Mouse (Mus musculus): ENCODE measurements around the gene Slpi. TPM values are rescaled to one million over a fixed set of nuclear protein-coding genes. Genes with fewer than 3 reads are reported as not detected.

The Slpi gene
- polyA plus RNA-seq, 1 experiment = 2.1 TPM

- H3K4me1 ChIP-seq (ENCODE audit: control insufficient read depth, insufficient read depth, low read length) = no peaks in the 10 kb centered on the region
- no peak within 1 kb of the TSS for H3K4me3 ChIP-seq (ENCODE audit: insufficient read depth, low read length)
- TF ChIP-seq POLR2A (IDR thresholded peaks at IDR 0.05; ENCODE audit: borderline replicate concordance, low read depth, low read length) (no peak), CTCF (IDR thresholded peaks at IDR 0.05; ENCODE audit: low read depth, low read length) (no peak)
- H3K27ac ChIP-seq (ENCODE audit: insufficient read depth, low read depth, low read length) = no peak within 1 kb of the TSS
Observed at GRCm38 (mm10) chr2:164405060-164405459, 16.2 kb upstream of the Slpi start, which contains the start of gene Matn4. Gene Matn4, minus strand, starts transcription at chr2:164405160.

DNA sequence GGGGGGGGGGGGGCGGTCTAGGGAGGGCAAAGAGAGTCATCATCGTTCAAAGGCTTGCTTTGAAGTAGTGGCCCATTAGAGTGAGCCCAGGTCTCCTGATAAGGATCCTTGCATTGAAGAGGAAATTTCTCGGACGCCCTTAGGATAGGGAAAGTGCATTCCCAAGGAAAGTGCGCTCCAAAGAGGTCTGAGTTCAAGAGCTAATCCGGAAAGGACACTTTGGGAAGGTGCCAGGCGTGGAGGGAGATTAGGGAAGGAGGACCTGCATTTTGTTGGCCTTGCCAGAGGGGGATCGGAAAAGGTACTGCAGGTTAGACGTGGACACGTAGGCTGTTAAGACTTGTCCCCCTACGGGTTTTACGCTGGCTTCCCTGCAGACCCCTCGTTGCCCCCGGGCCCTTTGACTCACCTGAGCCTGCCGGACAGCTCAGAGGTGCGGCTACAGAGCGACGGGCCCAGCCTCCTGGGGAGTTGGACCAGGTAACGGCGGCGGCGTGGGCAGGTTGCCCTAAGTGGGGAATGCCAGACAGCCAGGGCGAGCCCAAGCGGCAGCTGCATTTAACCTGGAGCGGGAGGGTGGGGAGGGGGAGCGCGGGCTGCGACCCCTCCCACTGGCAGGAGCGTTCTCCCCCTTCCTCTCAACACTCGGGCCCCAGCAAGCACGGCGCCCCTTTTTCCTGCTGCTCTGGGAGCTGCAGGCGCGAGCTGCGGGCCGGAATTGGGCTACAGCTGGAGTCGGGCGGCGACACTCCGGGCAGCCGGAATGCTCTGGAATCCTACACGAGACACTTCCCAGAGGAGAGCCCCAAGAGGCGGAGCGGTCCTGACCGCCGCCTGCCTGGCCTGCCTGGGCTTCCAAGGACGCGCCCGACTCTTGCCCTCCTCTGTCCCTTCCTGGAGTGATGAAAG, 15.4 kb upstream of the Slpi start:
- TF ChIP-seq POLR2A (IDR thresholded peaks at IDR 0.05; ENCODE audit: borderline replicate concordance, low read depth, low read length) (no peak), CTCF (IDR thresholded peaks at IDR 0.05; ENCODE audit: low read depth, low read length) (no peak)
- H3K4me1 ChIP-seq (ENCODE audit: control insufficient read depth, insufficient read depth, low read length) = no peaks in the 10 kb centered on the region
- no peak overlapping the region for H3K4me3 ChIP-seq (ENCODE audit: insufficient read depth, low read length)
- no peak overlapping the region for H3K27ac ChIP-seq (ENCODE audit: insufficient read depth, low read depth, low read length)

GRCm38 (mm10) chr2:164403396-164404081, 14.6 kb upstream of the Slpi start:
- Histone ChIP-seq H3K27ac (ENCODE audit: insufficient read depth, low read depth, low read length) (no peak overlapping the region), H3K4me1 (ENCODE audit: control insufficient read depth, insufficient read depth, low read length) (no peaks in the 10 kb centered on the region), H3K4me3 (ENCODE audit: insufficient read depth, low read length) (no peak overlapping the region)
- TF ChIP-seq CTCF (IDR thresholded peaks at IDR 0.05; ENCODE audit: low read depth, low read length) (no peak), POLR2A (IDR thresholded peaks at IDR 0.05; ENCODE audit: borderline replicate concordance, low read depth, low read length) (no peak)

DNA sequence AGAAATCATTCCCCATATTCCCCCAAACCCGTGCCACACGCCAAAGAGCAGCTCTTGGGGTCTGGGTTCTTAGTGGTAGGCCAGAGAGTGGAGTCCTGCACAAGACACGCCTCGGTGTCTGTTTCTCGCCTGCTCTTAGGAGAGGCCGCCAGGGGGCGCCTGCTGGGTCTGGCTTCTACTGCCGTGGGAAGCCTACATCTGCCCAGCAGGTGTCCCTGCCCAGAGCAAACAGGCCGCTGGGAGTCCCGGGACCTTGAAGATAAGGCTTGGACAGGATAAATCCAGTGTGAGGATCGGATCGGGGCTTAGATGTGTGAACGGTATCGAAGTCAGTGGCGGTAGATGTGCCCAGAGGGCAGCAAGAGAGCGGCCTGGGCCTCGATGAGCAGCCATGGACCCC, 14.0 kb upstream of the Slpi start, which contains the start of gene Rbpjl:
Rbpjl (plus strand) TSS at position 236 of the 400 bp plus-strand sequence.
- TF ChIP-seq POLR2A (IDR thresholded peaks at IDR 0.05; ENCODE audit: borderline replicate concordance, low read depth, low read length) = no peak
- peak; percentile 91 for TF ChIP-seq CTCF (IDR thresholded peaks at IDR 0.05; ENCODE audit: low read depth, low read length)

GRCm38 (mm10) chr2:164396911-164397310, 8.0 kb upstream of the Slpi start:
- H3K4me3 ChIP-seq (ENCODE audit: insufficient read depth, low read length) = no peak overlapping the region
- no peak overlapping the region for H3K27ac ChIP-seq (ENCODE audit: insufficient read depth, low read depth, low read length)
- H3K4me1 ChIP-seq (ENCODE audit: control insufficient read depth, insufficient read depth, low read length) = no peaks in the 10 kb centered on the region
- no peak for TF ChIP-seq POLR2A (IDR thresholded peaks at IDR 0.05; ENCODE audit: borderline replicate concordance, low read depth, low read length)
- no peak for TF ChIP-seq CTCF (IDR thresholded peaks at IDR 0.05; ENCODE audit: low read depth, low read length)

More for the DNA sequence above, 14.0 kb upstream of the Slpi start, which contains the start of gene Rbpjl:
- H3K27ac ChIP-seq (ENCODE audit: insufficient read depth, low read depth, low read length) = no peak within 1 kb of the TSS
- H3K4me3 ChIP-seq (ENCODE audit: insufficient read depth, low read length) = no peak within 1 kb of the TSS
- no peaks in the 10 kb centered on the region for H3K4me1 ChIP-seq (ENCODE audit: control insufficient read depth, insufficient read depth, low read length)

DNA sequence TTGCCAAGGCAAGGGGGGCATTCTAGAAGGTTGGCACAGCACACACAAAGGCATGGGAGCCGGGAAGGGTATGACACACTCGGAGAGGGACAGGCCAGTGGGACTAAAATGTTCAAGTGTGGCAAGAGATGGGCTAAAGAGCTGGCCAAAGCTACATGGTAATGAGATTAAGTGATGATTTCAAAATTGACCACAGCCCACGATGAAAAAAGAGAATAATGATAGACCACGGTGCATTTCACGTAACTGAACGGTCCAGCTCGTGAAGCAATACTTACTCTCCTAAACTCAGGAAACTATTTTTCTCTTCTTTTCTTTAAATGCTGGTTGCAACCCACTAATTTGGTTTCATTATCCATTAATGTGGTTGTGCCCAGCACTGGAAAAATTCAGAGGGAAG, 7.2 kb upstream of the Slpi start:
- TF ChIP-seq CTCF (IDR thresholded peaks at IDR 0.05; ENCODE audit: low read depth, low read length) = no peak
- TF ChIP-seq POLR2A (IDR thresholded peaks at IDR 0.05; ENCODE audit: borderline replicate concordance, low read depth, low read length) = no peak
- H3K4me1 ChIP-seq (ENCODE audit: control insufficient read depth, insufficient read depth, low read length) = no peaks in the 10 kb centered on the region

GRCm38 (mm10) chr2:164393126-164393525, 4.2 kb upstream of the Slpi start:
- H3K4me3 ChIP-seq (ENCODE audit: insufficient read depth, low read length) = no peak overlapping the region
- no peaks in the 10 kb centered on the region for H3K4me1 ChIP-seq (ENCODE audit: control insufficient read depth, insufficient read depth, low read length)
- no peak for TF ChIP-seq CTCF (IDR thresholded peaks at IDR 0.05; ENCODE audit: low read depth, low read length)
- TF ChIP-seq POLR2A (IDR thresholded peaks at IDR 0.05; ENCODE audit: borderline replicate concordance, low read depth, low read length) = no peak
- H3K27ac ChIP-seq (ENCODE audit: insufficient read depth, low read depth, low read length) = no peak overlapping the region

More for the DNA sequence above, 7.2 kb upstream of the Slpi start:
- Histone ChIP-seq H3K4me3 (ENCODE audit: insufficient read depth, low read length) (no peak overlapping the region), H3K27ac (ENCODE audit: insufficient read depth, low read depth, low read length) (no peak overlapping the region)

- peak; percentile 93 for TF ChIP-seq CTCF (IDR thresholded peaks at IDR 0.05; ENCODE audit: low read depth, low read length)
- TF ChIP-seq POLR2A (IDR thresholded peaks at IDR 0.05; ENCODE audit: borderline replicate concordance, low read depth, low read length) = no peak
- Histone ChIP-seq H3K27ac (ENCODE audit: insufficient read depth, low read depth, low read length) (no peak overlapping the region), H3K4me1 (ENCODE audit: control insufficient read depth, insufficient read depth, low read length) (no peaks in the 10 kb centered on the region), H3K4me3 (ENCODE audit: insufficient read depth, low read length) (peak overlapping the region; percentile 57)
Observed at GRCm38 (mm10) chr2:164389499-164389898, 604 bp upstream of the Slpi start.

DNA sequence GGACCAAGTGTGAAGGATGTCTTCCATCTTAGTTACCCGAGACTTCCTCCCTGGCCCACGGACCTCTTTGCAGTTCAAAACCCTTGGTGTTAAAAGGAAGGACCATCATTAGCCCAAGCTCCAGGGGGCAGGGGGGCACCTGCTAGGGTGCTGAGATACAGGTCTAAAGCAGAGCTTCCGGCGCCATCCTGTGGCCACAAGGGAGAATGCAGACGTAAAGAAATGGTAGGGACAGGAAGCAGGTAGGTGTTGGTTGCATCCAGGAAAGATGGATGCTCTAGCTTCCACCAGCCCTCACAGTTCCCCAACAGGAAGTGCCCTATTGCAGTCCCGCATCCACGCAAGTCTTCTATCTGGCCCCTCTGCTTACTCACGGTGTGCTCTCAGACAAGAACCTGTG, 1.9 kb downstream of the Slpi start:
- TF ChIP-seq CTCF (IDR thresholded peaks at IDR 0.05; ENCODE audit: low read depth, low read length) (peak; percentile 73), POLR2A (IDR thresholded peaks at IDR 0.05; ENCODE audit: borderline replicate concordance, low read depth, low read length) (no peak)
- peaks cover 13% of the 10 kb centered on the region for H3K4me1 ChIP-seq (ENCODE audit: control insufficient read depth, insufficient read depth, low read length)
- H3K27ac ChIP-seq (ENCODE audit: insufficient read depth, low read depth, low read length) = no peak overlapping the region
- H3K4me3 ChIP-seq (ENCODE audit: insufficient read depth, low read length) = no peak overlapping the region
